Mouse (Mus musculus) intestine, embryonic 14.5 days (tissue): Measurements from ENCODE around the gene Sbf2. TPM values are rescaled to one million over a fixed set of nuclear protein-coding genes. Genes with fewer than 3 reads are reported as not detected.

ENCODE experiments used
- ATAC-seq: fragments of 200-750 bp; cut with Nextera tagmentation; replicated peaks from 2 replicates; pipeline ENCODE4 v1.8.0; 2017; ENCODE audit warnings: low read depth, moderate number of reproducible peaks, moderate TSS enrichment, moderate library complexity; ENCODE audit not compliant: low FRiP score, low TSS enrichment
- DNase-seq: peaks from one replicate; pipeline ENCODE4 v3.0.0-alpha.2; 2018; ENCODE audit warnings: low spot score
- H3K27ac ChIP-seq: fragments of 300-500 bp; sonication (generic); 2 replicates; pipeline ENCODE4 v1.5.1; 2014; ENCODE audit warnings: low read depth, mild to moderate bottlenecking, control low read depth
- H3K27me3 ChIP-seq: fragments of 300-500 bp; sonication (generic); replicated peaks from 2 replicates; pipeline ENCODE4 v1.6.1; 2014; ENCODE audit warnings: low read length, control low read depth; ENCODE audit not compliant: control insufficient read depth, insufficient read depth
- H3K36me3 ChIP-seq: fragments of 300-500 bp; sonication (generic); 2 replicates; pipeline ENCODE4 v1.6.1; 2014; ENCODE audit warnings: low read length, control low read depth; ENCODE audit not compliant: control insufficient read depth, insufficient read depth
- H3K4me1 ChIP-seq: fragments of 300-500 bp; sonication (generic); replicated peaks from 2 replicates; pipeline ENCODE4 v1.6.1; 2014; ENCODE audit warnings: low read length, control low read depth, mixed read lengths; ENCODE audit not compliant: control insufficient read depth, insufficient read depth
- H3K4me2 ChIP-seq: fragments of 300-500 bp; sonication (generic); 2 replicates; pipeline ENCODE4 v1.6.1; 2014; ENCODE audit warnings: low read length
- H3K4me3 ChIP-seq: fragments of 300-500 bp; sonication (generic); 2 replicates; pipeline ENCODE4 v1.5.1; 2014; ENCODE audit warnings: low read depth, low read length, control low read depth, mixed read lengths
- H3K9ac ChIP-seq: fragments of 300-500 bp; sonication (generic); 2 replicates; pipeline ENCODE4 v1.6.1; 2014; ENCODE audit warnings: mild to moderate bottlenecking, low read length
- H3K9me3 ChIP-seq: fragments of 300-500 bp; sonication (generic); 2 replicates; pipeline ENCODE4 v1.6.1; 2016; ENCODE audit warnings: low read length, control low read depth; ENCODE audit not compliant: control insufficient read depth
- WGBS: fragments of 180-500 bp; shearing (Covaris S2); extraction: QIAGEN DNeasy Blood & Tissue Kit; methylation state at CpG from one replicate; pipeline ENCODE4 v1.1.7; 2014; 5-methylcytosine and 5-hydroxymethylcytosine counted together
- polyA plus RNA-seq: library from polyadenylated mRNA; unstranded; fragments of >200 nt; fragmentation: Nextera tagmentation; extraction: Ambion mirVana; gene quantifications from 2 replicates; pipeline ENCODE4 v1.2.1, GENCODE M21; 2014

Gene Sbf2
- polyA plus RNA-seq, 1 experiment from 2014 or later: 37.6 TPM

DNA sequence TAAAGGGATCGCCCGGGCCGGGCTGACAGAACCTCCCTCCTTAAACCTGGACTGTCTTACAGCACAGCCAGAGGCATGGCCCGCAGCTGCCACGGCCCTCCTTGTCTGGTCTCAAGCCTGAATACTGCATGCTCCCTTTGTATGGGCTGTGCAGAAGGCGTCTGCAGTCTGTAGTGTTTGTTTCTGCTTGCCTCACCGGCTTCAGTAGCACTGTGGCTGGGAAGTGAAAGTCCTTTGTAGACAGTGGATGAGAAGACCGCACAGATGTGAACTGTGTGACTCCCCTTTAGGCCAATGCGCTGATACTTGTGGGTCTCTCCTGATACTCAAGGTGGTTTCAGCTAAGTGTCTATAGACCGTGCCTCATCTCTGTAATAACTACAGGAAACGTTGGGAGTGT, 331.9 kb downstream of the Sbf2 start:
- no peaks in the 10 kb centered on the region for H3K27me3 ChIP-seq
- no peak overlapping the region for H3K4me3 ChIP-seq
- ATAC-seq: no peak
- peaks cover 44% of the 10 kb centered on the region for H3K36me3 ChIP-seq
- H3K4me2 ChIP-seq: no peak overlapping the region
- H3K9me3 ChIP-seq: no peaks in the 10 kb centered on the region
- no peak overlapping the region for H3K9ac ChIP-seq
- no peak for DNase-seq
- 81% methylated on average over 11 of the region's 11 CpGs for WGBS
- no peak overlapping the region for H3K27ac ChIP-seq
- H3K4me1 ChIP-seq: peaks cover 7% of the 10 kb centered on the region; the same call in 1 of the 2 replicates

DNA sequence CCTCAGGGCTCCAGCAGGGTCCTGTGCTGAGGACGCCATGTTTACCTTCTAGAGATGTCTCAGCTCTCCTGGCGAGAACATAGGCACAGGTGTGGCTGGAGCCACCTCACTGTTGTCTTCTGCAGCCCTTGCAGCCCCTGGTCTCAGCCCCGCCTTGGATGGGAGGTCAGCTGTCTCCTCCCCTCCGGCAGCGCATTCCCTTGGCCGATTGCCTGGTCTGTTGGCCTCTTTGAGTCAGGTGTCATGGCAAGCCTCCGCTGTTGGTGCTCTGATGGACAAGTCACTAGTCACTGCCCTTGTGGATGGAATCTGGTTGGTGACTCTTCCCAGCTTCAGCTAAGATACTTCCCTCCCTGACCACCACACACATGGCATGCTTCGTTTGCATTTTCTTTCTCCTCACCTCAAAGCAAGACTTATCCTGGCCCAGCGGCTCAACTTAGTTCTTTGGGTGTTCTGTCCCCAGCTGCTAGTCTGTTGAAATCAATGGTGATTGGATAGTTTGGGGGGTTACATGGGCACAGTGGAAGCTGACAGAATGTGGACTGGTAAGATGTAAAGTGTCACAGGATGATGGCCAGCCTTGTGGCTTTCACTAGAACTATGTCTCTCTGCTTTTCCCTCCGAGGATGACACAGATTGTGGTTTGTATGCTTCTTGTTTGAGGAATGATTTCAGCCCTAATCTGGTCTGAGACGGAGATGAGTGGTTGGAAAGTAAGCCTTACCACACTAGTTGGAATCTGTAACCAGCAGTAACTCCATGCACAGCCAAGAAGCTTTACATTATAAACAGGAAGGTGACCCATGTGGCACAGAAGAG, 333.1 kb downstream of the Sbf2 start:
- no peak for ATAC-seq
- H3K36me3 ChIP-seq: peaks cover 48% of the 10 kb centered on the region

GRCm38 (mm10) chr7:110279183-110279582, 335.5 kb downstream of the Sbf2 start:
- Histone ChIP-seq H3K36me3 (peaks cover 70% of the 10 kb centered on the region), H3K27ac (no peak overlapping the region)
- 72% methylated on average over 4 of the region's 4 CpGs for WGBS

More for the DNA sequence above, 333.1 kb downstream of the Sbf2 start:
- Histone ChIP-seq H3K9me3 (no peaks in the 10 kb centered on the region), H3K27ac (no peak overlapping the region), H3K4me3 (no peak overlapping the region), H3K4me1 (no peaks in the 10 kb centered on the region), H3K27me3 (no peaks in the 10 kb centered on the region), H3K9ac (no peak overlapping the region), H3K4me2 (no peak overlapping the region)
- WGBS: 94% methylated on average over 11 of the region's 11 CpGs
- DNase-seq: no peak

GRCm38 (mm10) chr7:110277734-110278245, 336.9 kb downstream of the Sbf2 start:
- no peaks in the 10 kb centered on the region for H3K9me3 ChIP-seq
- no peak for ATAC-seq
- H3K27me3 ChIP-seq: no peaks in the 10 kb centered on the region
- H3K4me2 ChIP-seq: no peak overlapping the region
- H3K27ac ChIP-seq: no peak overlapping the region
- no peaks in the 10 kb centered on the region for H3K4me1 ChIP-seq
- no peak overlapping the region for H3K9ac ChIP-seq
- no peak for DNase-seq
- 88% methylated on average over 5 of the region's 5 CpGs for WGBS
- H3K36me3 ChIP-seq: peaks cover 75% of the 10 kb centered on the region
- H3K4me3 ChIP-seq: no peak overlapping the region

More at GRCm38 (mm10) chr7:110279183-110279582, 335.5 kb downstream of the Sbf2 start:
- Histone ChIP-seq H3K9ac (no peak overlapping the region), H3K4me2 (no peak overlapping the region), H3K9me3 (no peaks in the 10 kb centered on the region), H3K4me3 (no peak overlapping the region), H3K4me1 (no peaks in the 10 kb centered on the region), H3K27me3 (no peaks in the 10 kb centered on the region)
- peak; percentile 74; the same call in 1 of the 2 replicates for ATAC-seq
- DNase-seq: no peak

DNA sequence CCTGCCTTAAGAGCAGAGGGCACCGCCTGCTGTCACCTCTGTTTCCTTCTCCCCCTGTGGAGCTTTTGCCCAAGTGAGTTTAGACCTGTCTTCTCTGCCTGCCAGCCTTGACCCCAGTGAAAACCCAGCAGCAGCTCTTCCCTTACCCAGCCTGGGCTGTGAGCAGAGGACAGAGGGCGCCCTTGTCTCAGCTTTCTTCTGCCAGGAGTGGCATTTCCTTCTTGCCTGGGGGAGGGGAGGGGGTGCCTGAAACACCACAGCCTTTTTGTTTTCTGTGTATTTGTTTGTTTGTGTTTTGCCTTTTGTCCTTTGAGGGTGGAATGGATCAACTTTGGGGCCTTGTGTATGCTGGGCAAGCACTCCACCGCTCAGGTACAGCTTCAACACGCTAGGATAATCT, 342.3 kb downstream of the Sbf2 start:
- DNase-seq (no peak), ATAC-seq (no peak)
- no peaks in the 10 kb centered on the region for H3K4me1 ChIP-seq
- H3K4me2 ChIP-seq: no peak overlapping the region
- no peaks in the 10 kb centered on the region for H3K9me3 ChIP-seq
- no peak overlapping the region for H3K4me3 ChIP-seq
- 81% methylated on average over 4 of the region's 4 CpGs for WGBS
- no peak overlapping the region for H3K27ac ChIP-seq
- H3K9ac ChIP-seq: no peak overlapping the region
- no peaks in the 10 kb centered on the region for H3K27me3 ChIP-seq
- H3K36me3 ChIP-seq: peaks cover 46% of the 10 kb centered on the region

GRCm38 (mm10) chr7:110271814-110272213, 342.9 kb downstream of the Sbf2 start:
- Histone ChIP-seq H3K9ac (no peak overlapping the region), H3K4me2 (no peak overlapping the region), H3K4me3 (no peak overlapping the region), H3K27me3 (no peaks in the 10 kb centered on the region), H3K4me1 (no peaks in the 10 kb centered on the region), H3K27ac (no peak overlapping the region), H3K36me3 (peaks cover 43% of the 10 kb centered on the region), H3K9me3 (no peaks in the 10 kb centered on the region)
- ATAC-seq: no peak
- no peak for DNase-seq
- WGBS: 76% methylated on average over 9 of the region's 9 CpGs

DNA sequence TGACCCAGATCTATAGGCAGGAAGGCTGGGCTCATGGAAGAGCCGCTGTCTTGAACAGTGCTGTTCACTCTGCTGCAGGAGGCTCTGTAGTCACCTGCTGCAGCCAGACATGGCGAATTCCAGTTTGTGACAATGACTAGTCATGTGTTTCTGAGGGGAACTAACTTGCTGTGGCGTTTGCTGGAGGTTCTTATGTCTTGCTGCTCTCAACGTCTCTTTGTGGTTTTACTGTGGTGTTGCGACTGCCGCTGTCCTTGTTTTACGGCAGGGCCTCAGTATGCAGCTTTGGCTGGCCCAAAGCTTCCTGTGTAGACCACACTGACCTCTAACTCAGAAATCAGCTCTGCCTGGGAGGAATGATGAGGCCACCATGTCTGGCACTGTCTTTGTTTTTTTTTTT, 344.3 kb downstream of the Sbf2 start:
- no peaks in the 10 kb centered on the region for H3K9me3 ChIP-seq
- no peak for ATAC-seq
- H3K27me3 ChIP-seq: no peaks in the 10 kb centered on the region
- DNase-seq: no peak
- no peak overlapping the region for H3K9ac ChIP-seq
- no peak overlapping the region for H3K4me2 ChIP-seq
- 86% methylated on average over 7 of the region's 7 CpGs for WGBS
- peaks cover 31% of the 10 kb centered on the region for H3K36me3 ChIP-seq
- no peak overlapping the region for H3K27ac ChIP-seq
- H3K4me1 ChIP-seq: no peaks in the 10 kb centered on the region
- no peak overlapping the region for H3K4me3 ChIP-seq

GRCm38 (mm10) chr7:110269777-110270176, 344.9 kb downstream of the Sbf2 start:
- Histone ChIP-seq H3K27ac (no peak overlapping the region), H3K36me3 (peaks cover 24% of the 10 kb centered on the region), H3K9me3 (no peaks in the 10 kb centered on the region), H3K27me3 (no peaks in the 10 kb centered on the region), H3K9ac (no peak overlapping the region), H3K4me2 (no peak overlapping the region), H3K4me3 (no peak overlapping the region), H3K4me1 (no peaks in the 10 kb centered on the region)
- ATAC-seq: no peak
- DNase-seq: no peak
- WGBS: 89% methylated on average over 14 of the region's 14 CpGs

DNA sequence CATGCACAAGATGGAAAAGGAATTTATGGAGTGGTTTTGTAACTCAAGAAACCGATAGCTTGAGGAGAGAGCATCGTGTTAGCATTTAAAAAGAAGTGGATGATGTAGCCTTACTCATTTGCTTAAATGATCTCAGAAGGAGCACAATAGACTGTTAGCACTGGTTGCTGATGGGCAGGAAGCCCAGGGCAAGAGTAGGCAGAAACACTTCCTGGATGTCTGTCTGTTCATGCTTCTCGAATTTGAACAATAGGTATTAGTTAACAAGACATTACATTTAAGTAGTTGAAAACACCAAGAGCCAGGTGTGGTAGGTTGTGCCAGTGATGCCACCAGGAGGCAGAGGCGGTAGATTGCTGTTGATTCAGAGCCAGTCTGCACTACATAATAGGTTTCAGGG, 346.2 kb downstream of the Sbf2 start:
- H3K4me3 ChIP-seq: no peak overlapping the region
- DNase-seq: no peak
- H3K9me3 ChIP-seq: no peaks in the 10 kb centered on the region
- peaks cover 20% of the 10 kb centered on the region; the same call in 1 of the 2 replicates for H3K36me3 ChIP-seq
- no peak for ATAC-seq
- no peaks in the 10 kb centered on the region for H3K4me1 ChIP-seq
- H3K9ac ChIP-seq: no peak overlapping the region
- H3K27me3 ChIP-seq: no peaks in the 10 kb centered on the region
- no peak overlapping the region for H3K4me2 ChIP-seq
- WGBS: 90% methylated on average over 4 of the region's 4 CpGs
- H3K27ac ChIP-seq: no peak overlapping the region
